Mouse (Mus musculus): ENCODE measurements at regions not wholly inside any gene's neighbourhood (a gene's known extent, or its start where the extent isn't known, plus 50 kb on each side); places are given as distances from the start of the nearest gene placed in this dataset.
A peak's percentile ranks its signal among the peaks of the same experiment; 100 is the strongest.

DNA sequence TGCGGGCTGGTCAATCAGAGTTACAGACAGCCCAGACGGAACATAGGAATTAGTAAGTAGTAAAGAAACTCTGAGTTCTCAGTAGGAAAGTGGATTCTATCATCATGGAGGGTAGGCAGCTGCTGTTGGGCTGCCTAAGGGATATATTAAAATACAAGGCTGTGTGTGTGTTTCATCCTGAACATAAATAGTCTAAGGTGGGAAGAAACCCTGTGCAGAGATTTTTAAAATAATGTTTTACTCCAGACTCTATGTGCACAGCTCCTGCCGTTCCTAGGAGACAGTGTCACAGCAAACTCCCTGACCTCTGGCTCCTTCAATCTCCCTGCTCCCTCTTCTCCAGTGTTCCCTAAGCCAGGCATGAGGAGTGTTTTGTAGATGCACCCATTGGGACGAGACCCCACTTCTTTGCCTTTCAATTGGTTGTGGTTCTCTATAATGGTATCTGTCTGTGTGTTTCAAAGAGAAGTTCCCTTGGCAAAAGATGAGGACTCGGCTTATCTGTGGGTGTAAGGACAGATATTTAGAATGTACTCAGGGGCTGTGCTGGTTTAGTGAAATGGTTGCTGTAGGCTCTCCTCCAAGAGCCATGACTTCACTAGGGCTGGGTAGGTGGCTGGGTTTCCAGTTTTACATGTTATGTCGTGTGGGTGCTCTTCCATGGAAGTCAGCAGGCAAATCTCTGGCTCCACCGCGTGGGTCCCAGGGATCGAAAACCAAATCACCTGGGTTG is 93.1 kb upstream of the Pcbd1 start:
- Histone ChIP-seq H3K4me3 (no peak overlapping the region), H3K4me2 (no peak overlapping the region), H3K27ac (no peak overlapping the region), H3K9me3 (0 out of 2 replicates have a peak, but pooled peaks cover under 1% of the 10 kb centered on the region), H3K27me3 (no peaks in the 10 kb centered on the region), H3K36me3 (no peaks in the 10 kb centered on the region), H3K9ac (no peak overlapping the region), H3K4me1 (no peaks in the 10 kb centered on the region)
- ATAC-seq (ENCODE audit: insufficient number of reproducible peaks, insufficient read depth, low FRiP score, low TSS enrichment, low read depth) = no peak
- 84% methylated on average over 9 of the region's 9 CpGs for WGBS

DNA sequence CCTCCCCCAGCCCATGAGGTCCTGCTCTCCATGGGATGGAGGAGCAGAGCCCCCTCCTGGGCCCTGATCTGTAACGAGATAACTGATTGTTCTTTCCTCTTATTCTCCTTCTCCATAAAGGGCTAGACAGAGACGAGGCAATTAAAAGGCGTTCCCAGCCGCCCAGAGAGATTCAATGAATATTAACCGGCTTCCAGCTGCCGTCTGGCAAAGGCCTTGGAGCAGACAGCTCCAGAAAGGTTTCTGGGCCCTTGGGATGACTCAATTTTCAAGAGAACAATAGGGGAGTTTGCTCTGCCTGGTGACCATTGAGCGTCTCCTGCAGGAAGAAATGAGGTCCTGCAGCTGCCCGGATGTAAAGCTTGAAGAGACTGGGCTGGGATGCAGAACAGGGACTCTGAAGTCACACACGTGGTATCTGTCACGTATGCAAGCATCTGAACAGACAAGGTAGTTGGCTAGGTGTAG is 104.0 kb upstream of the Pcbd1 start:
- no peak overlapping the region for H3K27ac ChIP-seq
- no peak for ATAC-seq (ENCODE audit: insufficient number of reproducible peaks, insufficient read depth, low FRiP score, low TSS enrichment, low read depth)
- H3K4me2 ChIP-seq = no peak overlapping the region
- 0 out of 2 replicates have a peak, but pooled peaks cover 11% of the 10 kb centered on the region for H3K4me1 ChIP-seq
- no peak overlapping the region for H3K4me3 ChIP-seq
- no peaks in the 10 kb centered on the region for H3K27me3 ChIP-seq
- H3K9me3 ChIP-seq = no peaks in the 10 kb centered on the region
- H3K9ac ChIP-seq = no peak overlapping the region
- H3K36me3 ChIP-seq = no peaks in the 10 kb centered on the region
- 9% methylated on average over 10 of the region's 10 CpGs for WGBS

DNA sequence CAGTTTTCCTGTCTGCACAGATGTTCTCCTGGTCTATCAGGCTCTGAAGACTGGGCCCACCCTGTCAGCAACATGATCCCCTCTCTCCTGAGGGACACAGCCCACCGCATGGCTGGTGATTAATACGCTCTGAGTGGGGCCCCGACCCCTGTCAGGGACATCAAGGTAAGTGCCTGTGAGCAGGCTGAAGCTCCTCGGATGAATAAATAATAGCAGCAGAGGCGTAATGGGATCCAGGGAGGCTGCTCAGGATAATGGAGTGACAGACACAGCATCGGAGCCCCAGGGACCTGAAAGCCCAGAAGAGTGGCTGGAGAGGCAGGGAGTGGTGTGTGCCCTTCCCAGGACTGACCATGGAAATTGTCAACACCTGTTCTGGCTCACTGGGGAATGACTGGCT is 107.4 kb upstream of the Pcbd1 start:
- Histone ChIP-seq H3K36me3 (no peaks in the 10 kb centered on the region), H3K27me3 (peaks cover 4% of the 10 kb centered on the region), H3K4me2 (no peak overlapping the region), H3K9ac (no peak overlapping the region), H3K4me3 (no peak overlapping the region), H3K4me1 (0 out of 2 replicates have a peak, but pooled peaks cover 9% of the 10 kb centered on the region), H3K9me3 (no peaks in the 10 kb centered on the region), H3K27ac (no peak overlapping the region)
- WGBS = 15% methylated on average over 6 of the region's 6 CpGs
- no peak for ATAC-seq (ENCODE audit: insufficient number of reproducible peaks, insufficient read depth, low FRiP score, low TSS enrichment, low read depth)

DNA sequence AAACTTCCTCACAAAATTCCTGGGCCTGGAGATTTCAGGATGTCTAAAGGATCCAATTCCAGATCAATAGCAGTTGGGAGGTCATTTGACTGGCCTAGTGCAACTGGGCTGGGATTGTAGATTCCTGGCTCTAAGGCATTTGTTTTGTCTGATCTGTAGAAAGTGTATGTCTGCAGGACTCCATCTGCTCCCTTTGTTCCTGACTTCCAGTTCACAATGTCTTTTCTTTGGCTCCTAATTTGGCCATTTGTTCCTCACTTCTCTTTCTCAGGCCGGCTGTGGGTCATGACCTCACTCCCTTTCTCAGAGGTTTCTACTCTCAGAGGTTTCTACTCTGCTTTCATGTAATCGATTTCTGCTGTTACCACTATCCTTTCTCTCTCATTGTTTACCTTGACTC is 115.5 kb upstream of the Pcbd1 start:
- H3K4me3 ChIP-seq = no peak overlapping the region
- no peak overlapping the region for H3K27ac ChIP-seq
- H3K4me2 ChIP-seq = no peak overlapping the region
- H3K36me3 ChIP-seq = no peaks in the 10 kb centered on the region
- H3K4me1 ChIP-seq = no peaks in the 10 kb centered on the region
- peaks cover 3% of the 10 kb centered on the region for H3K27me3 ChIP-seq
- no peak for ATAC-seq (ENCODE audit: insufficient number of reproducible peaks, insufficient read depth, low FRiP score, low TSS enrichment, low read depth)
- H3K9me3 ChIP-seq = no peaks in the 10 kb centered on the region
- WGBS = 48% methylated on average over 2 of the region's 2 CpGs
- no peak overlapping the region for H3K9ac ChIP-seq

DNA sequence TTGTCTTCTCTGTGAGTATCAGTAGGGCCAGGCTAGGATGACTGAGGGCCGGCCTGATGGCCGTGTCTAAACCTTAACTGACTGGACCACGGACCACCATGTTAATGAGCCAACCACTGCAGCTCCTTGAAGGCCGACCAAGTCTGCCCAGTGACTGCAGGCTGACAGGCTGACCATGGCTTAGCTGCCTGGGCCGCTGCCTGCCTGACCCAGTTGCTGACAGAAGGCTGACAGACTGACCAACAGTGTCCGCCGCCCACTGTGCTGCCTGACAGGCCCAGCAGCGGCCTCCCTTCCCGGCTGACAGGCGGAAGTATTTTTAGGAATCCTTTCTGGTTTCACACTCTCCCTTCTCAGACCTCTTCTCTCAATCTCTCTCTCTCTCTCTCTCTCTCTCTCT is 124.3 kb upstream of the Pcbd1 start:
- H3K36me3 ChIP-seq = no peaks in the 10 kb centered on the region
- WGBS = 78% methylated on average over 10 of the region's 10 CpGs

DNA sequence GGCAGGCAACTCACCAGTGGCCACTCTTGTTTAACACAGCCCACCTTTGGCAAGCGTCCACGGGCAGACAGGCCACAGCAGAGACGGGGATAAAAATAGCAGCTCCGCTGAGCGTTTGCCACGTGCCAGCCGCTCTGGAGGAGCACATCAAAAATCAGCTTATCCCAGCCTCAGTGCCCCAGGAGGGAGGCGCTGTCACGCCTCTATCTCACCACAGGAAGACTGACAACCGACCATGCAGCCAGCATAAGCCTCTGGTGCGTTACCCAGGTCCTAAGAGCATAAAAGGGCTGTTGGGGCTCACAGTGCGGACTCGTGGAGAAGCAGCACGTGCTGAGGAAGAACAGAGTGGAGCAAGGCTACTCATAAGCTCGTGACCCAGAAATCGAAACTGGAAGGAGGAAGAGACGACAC is 126.4 kb upstream of the Unc5b start:
- WGBS = 38% methylated on average over 17 of the region's 17 CpGs
- H3K27me3 ChIP-seq = no peaks in the 10 kb centered on the region
- H3K9me3 ChIP-seq = no peaks in the 10 kb centered on the region
- ATAC-seq (ENCODE audit: insufficient number of reproducible peaks, insufficient read depth, low FRiP score, low TSS enrichment, low read depth) = no peak
- no peak overlapping the region for H3K9ac ChIP-seq
- H3K4me2 ChIP-seq = 0 out of 2 replicates have a peak overlapping the region, but pooled peaks have one; percentile 21
- peaks cover 6% of the 10 kb centered on the region for H3K4me1 ChIP-seq
- H3K27ac ChIP-seq = no peak overlapping the region
- no peak overlapping the region for H3K4me3 ChIP-seq
- H3K36me3 ChIP-seq = no peaks in the 10 kb centered on the region

More for the DNA sequence above, 124.3 kb upstream of the Pcbd1 start:
- Histone ChIP-seq H3K27ac (no peak overlapping the region), H3K9ac (no peak overlapping the region), H3K4me2 (no peak overlapping the region), H3K4me3 (no peak overlapping the region), H3K4me1 (no peaks in the 10 kb centered on the region), H3K9me3 (no peaks in the 10 kb centered on the region), H3K27me3 (no peaks in the 10 kb centered on the region)
- no peak for ATAC-seq (ENCODE audit: insufficient number of reproducible peaks, insufficient read depth, low FRiP score, low TSS enrichment, low read depth)

DNA sequence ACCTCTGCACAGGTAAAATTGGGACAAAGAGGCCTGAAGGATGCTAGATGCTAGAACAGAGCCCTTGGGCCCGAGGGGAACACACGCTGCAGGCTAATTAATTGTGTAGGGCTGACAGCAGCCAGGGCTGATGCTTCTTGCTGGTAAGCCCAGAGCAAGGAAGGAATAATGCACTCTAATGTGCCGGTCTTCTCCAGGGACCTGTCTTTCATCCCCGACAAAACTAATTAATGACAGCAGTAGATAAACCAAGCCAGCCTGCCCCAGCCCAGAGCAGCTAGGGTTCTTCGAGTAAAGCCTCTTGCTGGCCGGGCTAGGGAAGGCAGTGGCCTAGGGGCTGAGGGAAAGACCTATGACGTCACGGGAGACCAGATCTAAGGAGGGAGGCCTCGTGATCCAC is 124.1 kb upstream of the Unc5b start:
- 30% methylated on average over 9 of the region's 9 CpGs for WGBS
- no peak for ATAC-seq (ENCODE audit: insufficient number of reproducible peaks, insufficient read depth, low FRiP score, low TSS enrichment, low read depth)
- no peak overlapping the region for H3K4me2 ChIP-seq

DNA sequence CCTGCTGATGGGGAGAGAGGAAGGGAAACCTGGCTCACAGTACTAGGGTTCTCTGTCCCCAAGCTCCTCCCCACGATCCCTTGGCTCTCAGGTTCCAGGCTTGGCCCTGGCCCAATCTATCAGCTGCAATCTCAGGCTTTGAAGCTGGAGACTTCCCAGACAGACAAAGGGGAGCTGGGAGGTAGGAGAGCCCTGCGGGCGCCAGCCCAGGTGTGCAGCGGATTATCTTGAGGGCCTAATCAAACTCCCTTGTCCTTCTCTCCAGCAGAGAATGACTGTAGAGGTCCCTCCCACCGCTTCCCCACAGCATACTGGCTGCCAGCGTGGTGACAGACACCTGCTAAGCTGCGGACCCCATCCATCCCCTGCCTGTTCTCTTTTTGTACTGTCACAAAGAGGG is 121.1 kb upstream of the Unc5b start:
- no peak overlapping the region for H3K9ac ChIP-seq
- H3K36me3 ChIP-seq = no peaks in the 10 kb centered on the region
- 2% methylated on average over 7 of the region's 7 CpGs for WGBS
- no peak overlapping the region for H3K4me2 ChIP-seq
- H3K27ac ChIP-seq = no peak overlapping the region
- ATAC-seq (ENCODE audit: insufficient number of reproducible peaks, insufficient read depth, low FRiP score, low TSS enrichment, low read depth) = no peak; the same call in 1 of the 2 replicates
- H3K9me3 ChIP-seq = no peaks in the 10 kb centered on the region
- H3K4me1 ChIP-seq = peaks cover 9% of the 10 kb centered on the region
- H3K4me3 ChIP-seq = no peak overlapping the region
- no peaks in the 10 kb centered on the region for H3K27me3 ChIP-seq

More for the DNA sequence above, 124.1 kb upstream of the Unc5b start:
- Histone ChIP-seq H3K36me3 (no peaks in the 10 kb centered on the region), H3K9me3 (no peaks in the 10 kb centered on the region), H3K27ac (no peak overlapping the region), H3K4me3 (no peak overlapping the region), H3K27me3 (no peaks in the 10 kb centered on the region), H3K4me1 (peaks cover 10% of the 10 kb centered on the region), H3K9ac (no peak overlapping the region)

DNA sequence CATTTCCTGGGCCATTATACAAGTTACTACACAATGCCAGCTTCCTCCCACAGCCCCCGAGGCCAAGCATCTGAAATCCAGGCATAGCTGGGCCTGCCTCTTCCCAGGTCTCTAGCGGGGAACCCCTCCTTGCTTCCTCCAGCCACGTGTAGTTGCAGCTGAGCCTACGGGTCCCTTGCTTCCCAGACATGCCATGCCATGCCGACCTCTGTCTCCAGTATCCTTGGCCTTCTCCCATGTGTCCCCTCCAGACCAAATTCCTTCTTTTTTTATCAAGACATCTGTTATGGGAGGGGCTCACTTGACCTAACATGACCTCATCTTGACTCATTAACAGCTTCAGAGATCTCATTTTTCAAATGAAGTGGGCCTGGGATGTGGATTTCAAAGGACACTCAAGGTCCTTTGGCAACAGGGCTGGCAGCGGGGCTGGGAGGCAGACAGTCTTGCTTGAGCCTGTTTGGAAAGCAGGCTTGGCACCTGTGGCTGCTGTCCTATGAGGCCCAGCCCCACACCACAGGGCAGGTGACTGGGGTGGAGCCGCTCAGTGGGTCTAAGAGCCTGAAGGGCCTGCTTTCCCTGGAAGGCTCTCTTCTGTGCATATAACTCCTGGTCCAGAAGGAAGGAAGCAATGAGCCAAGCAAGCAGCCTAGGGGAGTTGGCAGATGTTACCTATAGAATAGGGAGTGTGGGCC is 117.7 kb upstream of the Unc5b start:
- Histone ChIP-seq H3K36me3 (no peaks in the 10 kb centered on the region), H3K9me3 (no peaks in the 10 kb centered on the region), H3K4me2 (no peak overlapping the region), H3K4me1 (peaks cover 8% of the 10 kb centered on the region; the same call in 1 of the 2 replicates), H3K9ac (no peak overlapping the region), H3K27ac (no peak overlapping the region), H3K27me3 (no peaks in the 10 kb centered on the region), H3K4me3 (no peak overlapping the region)
- 34% methylated on average over 7 of the region's 7 CpGs for WGBS
- no peak for ATAC-seq (ENCODE audit: insufficient number of reproducible peaks, insufficient read depth, low FRiP score, low TSS enrichment, low read depth)

DNA sequence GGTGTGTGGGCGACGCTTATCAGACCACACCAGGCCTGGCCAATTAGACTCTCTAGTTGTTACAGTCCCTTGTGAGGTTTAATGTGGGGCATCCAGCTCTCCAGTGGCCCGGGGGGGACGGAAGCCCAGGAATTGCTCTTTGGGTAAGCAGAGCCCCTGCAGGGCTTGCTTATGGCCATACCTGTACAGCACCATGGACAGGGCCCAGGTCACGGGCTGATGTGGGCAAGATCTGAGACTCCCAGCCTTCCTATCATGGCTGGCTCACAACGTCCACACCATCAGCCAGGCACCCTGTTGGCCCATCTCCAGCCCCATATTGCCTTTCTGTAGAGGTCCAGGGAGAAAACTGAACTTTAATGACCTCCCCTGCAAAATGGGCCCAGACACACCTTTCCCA is 111.7 kb upstream of the Unc5b start:
- Histone ChIP-seq H3K9ac (no peak overlapping the region), H3K9me3 (no peaks in the 10 kb centered on the region), H3K27ac (no peak overlapping the region), H3K36me3 (no peaks in the 10 kb centered on the region), H3K4me3 (no peak overlapping the region), H3K4me2 (no peak overlapping the region), H3K4me1 (no peaks in the 10 kb centered on the region), H3K27me3 (no peaks in the 10 kb centered on the region)
- 65% methylated on average over 6 of the region's 6 CpGs for WGBS
- no peak for ATAC-seq (ENCODE audit: insufficient number of reproducible peaks, insufficient read depth, low FRiP score, low TSS enrichment, low read depth)

DNA sequence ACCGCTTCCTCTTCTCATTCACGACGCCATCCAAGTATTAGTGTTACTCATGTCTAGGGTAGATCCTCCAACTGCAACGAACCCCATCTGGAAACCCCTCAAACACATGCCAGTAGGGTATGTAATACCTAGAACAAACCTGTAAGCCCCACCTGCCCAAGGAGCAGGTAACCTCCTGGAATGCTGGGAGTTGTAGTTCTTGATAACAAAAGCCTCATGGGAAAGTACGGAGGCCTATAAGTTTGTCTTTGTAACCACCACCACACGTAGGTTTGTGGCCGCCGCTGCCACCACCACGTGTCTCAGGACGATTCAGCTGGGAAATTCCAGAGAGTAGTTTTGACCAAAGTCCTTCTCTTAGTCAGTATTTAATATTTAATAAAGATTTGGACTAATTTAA is 107.4 kb upstream of the Unc5b start:
- no peak for ATAC-seq (ENCODE audit: insufficient number of reproducible peaks, insufficient read depth, low FRiP score, low TSS enrichment, low read depth)
- Histone ChIP-seq H3K27me3 (peaks cover 19% of the 10 kb centered on the region; the same call in 1 of the 2 replicates), H3K27ac (no peak overlapping the region), H3K4me1 (peaks cover 10% of the 10 kb centered on the region; the same call in 1 of the 2 replicates), H3K4me3 (no peak overlapping the region), H3K4me2 (no peak overlapping the region), H3K9ac (no peak overlapping the region), H3K9me3 (no peaks in the 10 kb centered on the region), H3K36me3 (no peaks in the 10 kb centered on the region)
- 86% methylated on average over 10 of the region's 10 CpGs for WGBS

DNA sequence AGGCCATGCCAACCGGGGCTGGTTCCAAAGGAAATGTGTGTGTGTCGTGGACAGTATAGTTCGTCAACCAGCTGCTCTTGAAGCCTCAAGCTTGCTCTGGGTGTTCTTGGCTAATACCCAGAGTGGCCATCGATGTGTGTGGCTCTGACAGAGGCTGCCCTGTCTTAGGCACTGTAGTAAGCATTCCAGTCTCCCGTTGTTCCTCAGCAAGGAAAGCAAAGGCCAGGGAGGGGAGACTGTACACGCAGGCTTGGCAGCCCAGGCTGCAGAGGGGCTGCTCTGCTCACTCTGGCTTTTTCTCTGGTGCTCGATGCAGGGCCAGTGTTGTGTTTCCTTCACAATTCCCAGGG is 106.1 kb upstream of the Unc5b start:
- no peak overlapping the region for H3K9ac ChIP-seq
- no peaks in the 10 kb centered on the region for H3K9me3 ChIP-seq
- no peak overlapping the region for H3K27ac ChIP-seq
- H3K36me3 ChIP-seq = no peaks in the 10 kb centered on the region
- H3K4me1 ChIP-seq = peaks cover 10% of the 10 kb centered on the region; the same call in 1 of the 2 replicates
- H3K4me2 ChIP-seq = no peak overlapping the region
- H3K4me3 ChIP-seq = no peak overlapping the region
- H3K27me3 ChIP-seq = peaks cover 19% of the 10 kb centered on the region; the same call in 1 of the 2 replicates
- no peak for ATAC-seq (ENCODE audit: insufficient number of reproducible peaks, insufficient read depth, low FRiP score, low TSS enrichment, low read depth)
- WGBS = 54% methylated on average over 7 of the region's 7 CpGs
